Mouse (Mus musculus) lung, postnatal 14 days (tissue): ENCODE measurements around the gene Ism2.
"Not testable (repeated sequence)": the region's sequence is repeated elsewhere in the genome, so short reads cannot be mapped to it uniquely, and the experiment has no call there.

Source experiments
- DNase-seq: peaks from one replicate; pipeline ENCODE4 v3.0.0; 2021

Gene Ism2

GRCm38 (mm10) chr12:87299657-87300440 lies at the start of gene Ism2:
Gene Ism2, minus strand, starts transcription at chr12:87299705.
- DNase-seq: peak; percentile 41

DNA sequence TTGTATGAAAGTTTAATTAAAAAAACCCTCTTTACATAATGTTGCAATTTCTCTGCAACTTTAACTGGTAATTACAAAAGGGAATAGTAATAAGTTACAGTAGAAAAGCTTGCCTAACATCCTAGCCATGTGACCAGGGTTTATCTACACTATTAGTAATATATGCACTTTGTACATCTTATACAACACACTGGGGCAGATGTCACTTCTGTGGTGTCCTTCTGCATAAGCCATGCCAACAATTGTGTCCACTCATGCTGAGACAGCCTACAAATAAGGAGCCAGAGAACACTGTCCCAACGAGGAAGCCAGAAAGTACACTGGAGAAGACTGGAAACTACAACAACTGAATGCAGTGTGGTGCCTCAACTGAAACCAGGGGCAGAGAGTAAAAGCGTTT lies 48.5 kb upstream of the Ism2 start:
- no peak for DNase-seq

DNA sequence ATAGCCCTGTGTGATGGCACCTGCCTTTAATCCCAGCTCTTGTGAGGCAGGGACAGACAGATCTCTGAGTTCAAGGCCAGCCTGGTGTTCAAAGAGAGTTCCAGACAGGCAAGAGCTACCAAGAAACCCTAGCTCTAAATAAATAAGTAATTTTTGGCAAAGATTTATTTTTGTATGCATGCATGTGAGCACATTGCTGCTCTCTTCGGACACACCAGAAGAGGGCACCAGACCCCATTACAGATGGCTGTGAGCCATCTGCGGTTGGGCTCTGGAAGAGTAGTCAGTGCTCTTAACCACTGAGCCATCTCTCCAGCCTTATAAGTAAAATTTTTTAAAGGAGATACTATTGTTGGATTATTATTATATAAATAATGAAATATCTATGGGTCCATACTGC lies 48.0 kb upstream of the Ism2 start:
- peak; percentile 20 for DNase-seq

- no peak for DNase-seq
Observed at GRCm38 (mm10) chr12:87343084-87343605, 43.6 kb upstream of the Ism2 start.

GRCm38 (mm10) chr12:87338082-87338481 lies 38.6 kb upstream of the Ism2 start:
- DNase-seq: no peak

DNA sequence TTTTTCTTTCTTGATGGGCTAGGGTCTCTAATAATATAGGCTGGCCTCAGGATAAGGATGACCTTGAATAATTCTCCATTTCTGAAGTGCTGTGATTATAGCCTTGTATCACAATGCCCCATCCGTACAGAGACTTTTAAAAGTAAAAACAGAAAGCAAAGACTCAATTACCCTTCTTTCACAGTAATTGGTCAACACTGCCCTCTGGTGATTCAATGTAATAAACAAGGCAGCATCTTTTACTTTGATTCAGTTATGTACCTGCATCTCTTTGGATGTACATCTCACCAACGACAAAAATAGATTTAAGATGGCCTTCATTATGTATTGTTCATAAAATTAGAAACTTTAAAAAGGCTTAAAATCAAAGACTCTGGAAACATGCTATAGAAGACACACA lies 35.4 kb upstream of the Ism2 start:
- DNase-seq: no peak

GRCm38 (mm10) chr12:87333794-87334193 lies 34.3 kb upstream of the Ism2 start:
- DNase-seq: no peak

GRCm38 (mm10) chr12:87332511-87332910 lies 33.0 kb upstream of the Ism2 start:
- DNase-seq: no peak

DNA sequence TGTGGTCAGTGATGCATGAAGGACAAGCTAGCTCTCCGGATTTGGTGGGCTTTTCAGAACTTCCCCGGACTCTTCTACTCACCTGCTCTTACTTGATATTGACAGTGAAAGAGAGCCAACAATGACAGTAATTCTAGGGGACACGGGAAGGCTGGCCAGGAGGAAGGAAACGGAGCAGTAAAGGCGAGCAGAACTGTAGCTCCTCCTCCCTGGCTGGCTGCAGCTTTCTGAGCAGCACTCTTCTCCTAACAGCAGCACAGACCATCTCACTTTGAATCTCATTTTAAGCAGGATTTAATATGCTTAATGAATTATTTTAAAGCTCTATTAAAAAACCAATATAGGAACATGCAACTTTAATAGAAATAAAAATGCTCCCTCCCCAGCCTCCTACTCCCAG lies 32.4 kb upstream of the Ism2 start:
- DNase-seq: no peak

DNA sequence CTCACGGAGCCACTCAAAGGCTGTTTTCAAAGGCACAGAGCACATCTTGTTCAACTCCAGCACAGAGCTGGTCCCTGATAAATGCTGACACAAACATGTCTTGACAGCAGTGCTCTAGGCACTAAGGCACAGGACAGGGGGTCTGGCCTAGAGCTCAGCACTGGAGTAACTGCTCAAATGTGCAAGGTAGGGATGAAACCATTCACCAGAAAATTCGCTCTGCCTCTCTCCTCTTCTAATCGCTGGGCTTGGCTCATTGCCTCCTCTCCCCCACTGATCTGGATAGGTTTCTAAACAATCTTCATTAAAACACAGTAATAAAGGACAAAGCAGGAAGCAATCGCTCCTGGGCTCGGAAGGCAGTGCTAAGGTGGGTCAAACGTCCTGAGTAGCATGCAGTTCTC lies 31.6 kb upstream of the Ism2 start:
- no peak for DNase-seq

DNA sequence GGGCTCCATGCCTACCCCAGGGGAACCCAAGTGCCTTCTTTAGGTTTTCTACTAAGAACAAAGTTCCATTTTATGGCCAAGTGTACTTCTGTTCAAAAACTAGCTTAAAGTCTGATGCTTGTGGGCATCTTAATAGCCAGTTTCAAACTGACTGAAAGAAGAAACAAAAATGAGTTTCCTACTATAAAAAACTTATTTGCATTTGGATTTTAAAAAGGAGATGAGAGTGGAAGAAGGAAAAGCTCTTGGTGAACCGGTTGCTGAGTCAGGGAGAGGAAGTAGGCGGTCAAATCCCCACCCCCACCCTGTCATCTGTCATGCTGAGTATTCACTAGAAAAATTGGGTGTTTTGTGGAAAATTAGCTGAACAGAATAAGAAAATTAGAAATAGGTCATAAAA lies 30.7 kb upstream of the Ism2 start:
- DNase-seq: no peak

- DNase-seq: no peak
Observed at GRCm38 (mm10) chr12:87328025-87328424, 28.5 kb upstream of the Ism2 start.

DNA sequence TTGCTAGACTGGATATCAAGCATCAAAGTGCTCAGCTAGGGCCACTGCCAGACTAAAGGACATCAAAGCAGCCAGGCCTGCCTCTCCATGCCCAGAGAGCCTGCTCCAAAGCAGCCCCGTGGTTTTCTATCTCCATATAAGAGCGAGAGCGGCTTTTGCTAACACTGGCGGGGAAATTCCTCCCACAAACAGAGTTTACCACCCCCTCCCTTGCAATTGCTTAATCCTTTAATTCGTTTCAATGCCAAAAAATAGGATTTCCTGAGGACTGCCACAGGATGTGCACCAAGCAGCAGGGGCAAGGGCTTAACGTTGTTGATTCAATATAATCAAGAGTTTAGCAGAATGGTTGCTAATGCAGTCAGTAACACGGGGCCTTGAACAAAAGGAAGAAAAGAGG lies 28.1 kb upstream of the Ism2 start:
- DNase-seq: no peak

DNA sequence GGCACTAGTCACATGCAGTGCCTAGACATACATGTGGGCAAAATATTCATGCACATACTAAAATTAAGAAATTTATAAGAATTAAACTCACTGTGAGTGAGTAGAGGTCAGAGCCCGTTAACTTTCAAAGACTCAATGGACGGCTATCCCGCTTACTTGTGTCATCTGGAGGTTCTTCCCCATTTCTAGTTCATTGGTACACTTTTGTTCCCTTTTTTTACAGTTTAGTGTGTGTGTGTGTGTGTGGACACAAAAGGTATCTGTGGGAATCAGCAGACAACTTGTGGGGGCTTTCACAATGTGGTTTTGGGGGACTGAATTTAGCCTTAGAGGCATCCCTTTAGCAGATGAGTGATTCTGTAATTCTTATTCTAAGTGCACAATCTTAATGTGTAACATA lies 25.9 kb upstream of the Ism2 start:
- no peak for DNase-seq

DNA sequence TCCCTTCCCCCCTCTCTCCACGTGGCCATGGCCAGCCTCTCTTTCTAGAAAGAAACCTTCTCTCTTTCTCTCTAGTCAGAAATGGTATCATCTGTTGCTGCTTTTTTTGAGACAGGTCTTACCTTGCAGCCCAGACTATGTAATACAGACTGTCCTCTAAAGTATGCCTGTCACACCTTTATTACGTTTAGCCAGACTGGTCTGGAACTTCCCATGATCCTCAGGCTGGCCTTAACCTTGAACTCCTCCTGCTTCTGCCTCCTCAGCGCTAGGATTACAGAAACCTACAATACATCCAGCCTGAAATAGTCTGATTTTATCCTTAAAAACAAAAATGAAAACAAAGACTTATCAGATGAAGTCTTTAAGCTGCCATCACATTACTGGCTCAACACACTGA lies 19.7 kb upstream of the Ism2 start:
- no peak for DNase-seq

DNA sequence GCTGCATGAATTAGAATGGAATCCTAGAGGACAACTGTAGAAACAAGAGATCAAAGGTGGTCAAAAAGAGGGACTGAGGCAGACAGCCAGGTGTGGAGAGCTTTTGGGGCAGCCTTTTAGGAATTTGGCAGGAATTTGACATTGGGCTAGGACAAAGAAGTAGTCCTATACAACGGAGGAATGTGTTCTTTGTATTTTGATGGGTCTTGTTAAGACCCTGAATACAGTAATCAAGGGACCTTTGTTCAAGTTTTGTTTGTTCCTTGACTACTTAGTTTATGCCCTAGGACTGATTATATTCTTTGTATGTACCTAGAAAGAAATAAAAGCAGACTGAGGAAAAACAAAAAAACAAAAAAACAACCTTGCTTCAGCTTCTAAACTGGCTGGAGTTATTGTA lies 18.4 kb upstream of the Ism2 start:
- DNase-seq: no peak

DNA sequence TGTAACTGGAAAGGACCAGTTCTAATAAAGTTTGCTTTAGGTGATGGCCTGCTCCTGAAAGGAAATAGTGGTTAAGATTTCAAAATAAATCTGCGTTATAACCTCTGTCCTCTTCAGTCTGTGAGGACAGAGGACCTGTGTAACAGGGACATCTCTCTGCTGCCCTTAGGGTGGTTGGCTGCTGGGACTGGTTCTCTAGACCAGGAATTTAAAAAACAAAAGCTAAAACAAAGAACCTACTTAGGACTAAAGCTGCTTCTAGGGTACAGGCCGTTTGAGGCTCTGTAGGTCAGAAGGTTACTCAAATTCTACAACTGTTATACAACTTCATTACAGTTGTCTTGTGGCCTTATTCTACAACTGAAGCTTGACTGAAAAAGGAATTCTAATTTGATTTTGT lies 13.6 kb upstream of the Ism2 start:
- DNase-seq: no peak

- not testable (repeated sequence) for DNase-seq
Observed at GRCm38 (mm10) chr12:87306584-87306844, 7.0 kb upstream of the Ism2 start.

GRCm38 (mm10) chr12:87305767-87306583 lies 6.5 kb upstream of the Ism2 start:
- no peak for DNase-seq

DNA sequence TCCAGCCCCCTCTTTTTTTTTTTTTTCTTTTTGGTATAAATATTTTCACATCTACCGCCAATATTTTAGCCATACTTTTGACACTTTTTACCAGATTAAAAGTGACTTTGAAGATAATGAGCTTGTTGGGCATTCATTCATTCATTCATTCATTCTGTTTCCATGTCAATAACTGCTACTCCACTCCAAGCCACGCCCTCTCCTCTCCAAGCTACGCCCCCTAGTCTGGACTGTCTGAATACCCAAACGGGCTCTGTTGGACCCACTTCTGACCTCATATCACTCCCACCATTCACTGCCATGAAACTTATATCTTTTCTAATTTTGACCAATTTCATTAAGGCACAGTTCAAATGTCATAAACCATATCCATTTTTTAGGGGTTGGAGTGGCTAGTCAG lies 1.7 kb upstream of the Ism2 start:
- no peak for DNase-seq

GRCm38 (mm10) chr12:87300441-87300690 lies 861 bp upstream of the Ism2 start:
- DNase-seq: no peak

DNA sequence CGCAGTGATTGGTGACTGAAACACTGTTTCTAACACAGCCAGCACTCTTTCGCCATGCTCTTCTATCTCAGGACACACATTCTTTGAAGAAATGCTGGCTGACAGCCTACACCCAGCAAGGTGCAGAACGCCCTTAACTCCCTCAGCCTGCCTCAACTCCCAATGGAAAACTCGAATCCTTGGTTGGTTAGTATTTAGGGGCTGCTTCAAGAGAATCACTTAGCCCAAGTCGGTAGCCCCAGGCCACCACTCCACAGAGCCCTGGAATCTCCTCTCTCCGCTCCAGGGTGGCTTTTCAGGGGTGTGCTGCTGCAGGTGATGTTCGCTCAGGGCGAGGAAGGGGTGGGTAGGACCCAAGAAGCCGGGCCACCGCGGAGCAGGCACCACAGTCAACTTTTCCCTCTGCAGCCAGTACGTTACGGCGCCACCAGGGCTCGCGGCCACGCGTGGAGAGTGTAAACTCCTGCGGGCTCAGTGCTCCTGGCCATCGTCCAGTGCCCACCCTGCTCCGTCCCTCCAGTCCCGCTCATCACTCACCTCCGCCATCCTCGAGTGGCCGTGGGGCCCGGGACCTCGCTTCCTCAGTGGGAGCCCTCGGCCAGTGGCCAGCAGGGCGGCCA lies 358 bp downstream of the Ism2 start:
- no peak for DNase-seq

DNA sequence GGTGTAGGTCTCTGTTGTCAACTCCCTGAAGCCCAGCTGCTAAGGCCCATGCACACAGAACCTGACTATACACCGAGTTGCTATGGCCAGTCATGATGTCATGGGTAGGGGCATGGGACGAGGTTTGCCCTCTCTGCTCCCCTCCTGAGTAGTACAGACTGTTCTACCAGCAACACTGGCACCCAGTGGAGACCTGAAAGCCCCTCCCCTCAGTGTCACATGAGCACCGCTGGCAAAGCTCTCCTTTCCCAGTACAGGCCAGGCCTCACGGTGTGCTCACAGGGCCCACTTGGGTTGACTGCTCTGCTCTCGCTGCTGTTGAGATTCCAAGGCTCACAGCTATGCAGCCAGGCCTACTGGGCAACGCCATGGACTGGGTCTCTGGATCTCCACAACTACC lies 5.6 kb downstream of the Ism2 start:
- DNase-seq: no peak

DNA sequence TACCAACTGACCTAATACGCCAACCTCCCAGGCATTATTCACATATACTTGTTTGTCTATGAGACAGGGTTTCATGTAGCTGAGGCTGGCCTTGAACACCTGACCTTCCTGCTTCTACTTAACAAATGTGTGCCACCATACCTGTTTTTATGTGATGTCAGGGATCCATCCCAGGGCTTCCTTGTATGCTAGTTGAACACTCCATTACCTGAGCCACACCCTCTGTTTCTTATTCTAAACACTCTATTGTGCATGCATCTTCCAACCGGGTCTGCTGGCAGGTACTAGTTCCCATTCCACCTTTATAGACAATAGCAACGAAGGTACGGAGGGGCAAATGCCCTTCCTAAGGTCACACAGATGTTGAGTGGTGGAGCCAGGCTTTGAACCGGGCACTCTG lies 10.4 kb downstream of the Ism2 start:
- DNase-seq: no peak
